Mouse (Mus musculus) ovary, adult 10 weeks (tissue): ENCODE measurements around the gene Brk1. TPM values are rescaled to one million over a fixed set of nuclear protein-coding genes. Genes with fewer than 3 reads are reported as not detected.

Source experiments
- polyA plus RNA-seq: library from polyadenylated mRNA; stranded (reverse); fragments of 350-450 nt; fragmentation: Illumina TruSeq; extraction: RNeasy Lipid Tissue Mini Kit (QIAGEN cat#74804); gene quantifications from one replicate; pipeline ENCODE4 v1.2.3, GENCODE M21; 2014

Gene Brk1
- polyA plus RNA-seq, result 43.7 TPM

DNA sequence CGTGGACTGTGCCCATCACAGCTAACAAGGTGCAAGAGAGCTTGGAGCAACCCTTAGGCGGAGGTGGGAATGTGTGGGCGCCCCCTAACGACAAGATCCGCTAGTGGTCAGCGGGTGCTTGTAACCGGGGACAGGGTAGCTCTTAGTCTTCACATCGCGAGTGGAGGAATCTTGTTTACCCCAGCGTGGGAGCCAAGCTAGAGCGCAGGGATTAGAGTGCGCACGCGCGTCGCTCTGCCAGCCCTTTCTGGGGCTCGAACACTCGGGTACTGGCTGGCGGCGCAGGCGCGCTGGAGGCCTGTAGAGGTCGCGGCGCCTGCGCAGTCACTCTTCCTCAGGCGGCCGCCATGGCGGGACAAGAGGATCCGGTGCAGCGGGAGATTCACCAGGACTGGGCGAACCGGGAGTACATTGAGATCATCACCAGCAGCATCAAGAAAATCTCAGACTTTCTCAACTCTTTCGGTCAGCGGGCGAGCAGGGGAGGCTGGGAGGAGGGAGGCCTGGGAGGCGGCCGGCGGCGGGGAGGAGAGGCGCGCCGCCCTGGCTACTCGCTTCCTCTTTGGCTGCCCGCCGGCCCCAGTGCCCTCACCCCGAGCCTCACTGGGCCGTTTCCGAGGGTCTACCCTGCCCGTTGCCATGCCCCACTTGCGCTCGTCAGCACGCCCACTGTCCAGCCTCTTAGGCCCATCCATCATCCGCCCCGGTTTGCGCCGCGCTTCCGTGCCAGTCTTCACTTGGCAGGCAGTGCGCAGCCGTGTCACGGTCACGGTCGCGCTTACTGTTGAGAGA, at the start of gene Brk1:
Brk1 (plus strand) TSS at position 341 of the 792 bp plus-strand sequence.

DNA sequence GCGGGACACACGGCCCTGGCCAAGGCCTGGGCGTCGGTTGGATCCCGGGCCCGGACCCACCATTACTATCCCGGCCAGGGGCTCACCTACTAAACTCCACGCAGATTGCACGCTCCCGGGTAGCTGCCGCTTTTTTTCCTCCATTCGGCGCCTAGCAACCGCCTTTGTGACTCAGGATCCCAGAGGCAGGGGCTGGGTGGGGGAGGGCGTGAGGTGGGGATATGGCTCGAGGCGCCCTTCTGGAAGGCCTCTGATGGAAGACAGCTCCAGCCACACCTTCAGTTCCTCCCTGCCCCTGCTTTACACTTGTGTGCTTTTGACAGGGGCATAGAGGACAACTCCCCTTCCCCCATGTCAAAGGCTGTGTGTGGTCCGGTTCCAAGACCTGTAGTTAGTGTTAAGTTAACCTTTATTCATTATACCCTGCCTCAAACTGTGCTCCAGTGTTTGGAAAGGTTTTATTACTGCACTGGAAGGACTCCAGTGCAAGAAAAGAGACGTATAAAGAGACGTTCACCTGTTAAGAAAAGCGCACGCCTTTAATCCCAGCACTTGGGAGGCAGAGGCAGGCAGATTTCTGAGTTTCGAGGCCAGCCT, 3.9 kb upstream of the Brk1 start, which contains the start of gene Fancd2os:
Fancd2os (minus strand) TSS at position 173 of the 597 bp plus-strand sequence.

GRCm38 (mm10) chr6:113623941-113624751, 19.6 kb downstream of the Brk1 start, which contains the start of gene Vhl:
Gene Vhl (plus strand): TSS chr6:113623959.

DNA sequence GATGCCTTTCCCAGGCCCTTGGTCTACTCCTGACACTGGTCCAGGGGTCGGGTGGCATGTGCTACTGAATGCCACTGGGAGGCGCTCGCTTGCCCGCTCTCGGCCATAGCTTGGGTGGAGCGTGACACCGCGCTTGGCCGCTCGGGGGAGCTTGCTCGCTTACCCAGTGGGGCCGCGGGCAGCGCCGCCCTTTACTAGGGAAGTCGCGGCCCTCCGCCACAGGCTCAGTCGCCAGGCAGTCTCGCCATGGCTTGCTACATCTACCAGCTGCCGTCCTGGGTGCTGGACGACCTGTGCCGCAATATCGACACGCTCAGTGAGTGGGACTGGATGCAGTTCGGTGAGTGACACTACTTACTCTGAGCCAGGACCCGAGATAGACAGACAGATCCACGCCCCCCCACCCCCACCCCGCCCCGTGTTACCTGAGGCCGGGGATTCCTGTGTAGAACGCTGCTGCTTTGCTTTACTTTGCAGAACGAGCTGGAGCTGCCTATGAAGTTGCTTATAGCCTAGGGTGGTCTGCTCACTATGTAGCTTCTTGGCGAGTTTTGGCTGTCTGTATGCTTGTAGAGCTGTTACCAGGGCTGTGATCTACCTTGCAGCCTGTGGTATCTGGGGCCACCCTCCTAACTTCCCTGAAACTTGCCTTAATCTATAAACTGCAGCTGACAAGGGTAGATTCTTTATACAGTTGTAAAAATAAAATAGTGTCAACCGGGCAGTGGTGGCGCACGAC, 33.9 kb downstream of the Brk1 start, which contains the start of gene Irak2:
Irak2 (plus strand) TSS at position 166 of the 739 bp plus-strand sequence.

Other genes starting within 250 kb of the Brk1 start
- 3.1 TPM for gene Tada3, start 226.9 kb upstream of the Brk1 start, polyA plus RNA-seq
- 117 TPM for gene Arpc4, start 226.7 kb upstream of the Brk1 start, polyA plus RNA-seq
- gene Ttll3, start 215.5 kb upstream of the Brk1 start, polyA plus RNA-seq, result not detected
- gene Rpusd3, start 185.4 kb upstream of the Brk1 start, polyA plus RNA-seq, result not detected
- 0.54 TPM for gene Cidec, start 169.0 kb upstream of the Brk1 start, polyA plus RNA-seq
- gene Jagn1, start 162.2 kb upstream of the Brk1 start, polyA plus RNA-seq, result 22.8 TPM
- gene Il17re, start 146.3 kb upstream of the Brk1 start, polyA plus RNA-seq, result 0.57 TPM
- gene Il17rc, start 133.3 kb upstream of the Brk1 start, polyA plus RNA-seq, result 0.77 TPM
- 1.2 TPM for gene Creld1, start 121.5 kb upstream of the Brk1 start, polyA plus RNA-seq
- not detected for gene Prrt3, start 102.8 kb upstream of the Brk1 start, polyA plus RNA-seq
- 111 TPM for gene Emc3, start 73.1 kb upstream of the Brk1 start, polyA plus RNA-seq
- gene Fancd2, start 73.1 kb upstream of the Brk1 start, polyA plus RNA-seq, result 4.6 TPM
- gene Fancd2os, start 4.1 kb upstream of the Brk1 start, polyA plus RNA-seq, result 0.34 TPM
- 38.4 TPM for gene Vhl, start 19.2 kb downstream of the Brk1 start, polyA plus RNA-seq
- 3.0 TPM for gene Irak2, start 33.7 kb downstream of the Brk1 start, polyA plus RNA-seq
- 13.5 TPM for gene Tatdn2, start 92.3 kb downstream of the Brk1 start, polyA plus RNA-seq
- not detected for gene Ghrl, start 115.1 kb downstream of the Brk1 start, polyA plus RNA-seq
- gene Sec13, start 136.0 kb downstream of the Brk1 start, polyA plus RNA-seq, result 14.8 TPM